Mouse (Mus musculus) common myeloid progenitor, adult 5-6 weeks (primary cell): ENCODE results near the gene Nfic. TPM values are rescaled to one million over a fixed set of nuclear protein-coding genes. Genes with fewer than 3 reads are reported as not detected.

Experiments
- ATAC-seq: replicated peaks from 2 replicates; pipeline ENCODE4 v1.8.0; 2016; ENCODE audit warnings: low read depth, mild to moderate bottlenecking, moderate TSS enrichment, inconsistent platforms; ENCODE audit not compliant: poor library complexity, severe bottlenecking
- total RNA-seq: library from RNA; stranded (forward); fragments of 200-1000, 187-1606 nt; gene quantifications from 2 replicates; pipeline ENCODE4 v1.2.3, GENCODE M21; 2017

Nfic gene
- total RNA-seq, 1 experiment from 2014 or later: 13.7 TPM

GRCm38 (mm10) chr10:81392781-81393185, 62.7 kb downstream of the Nfic start, which contains the start of gene Smim24:
Gene Smim24 (plus strand): TSS chr10:81393051.
- ATAC-seq: no peak

- ATAC-seq: no peak
Measured at GRCm38 (mm10) chr10:81392270-81392669, 63.2 kb downstream of the Nfic start.

- ATAC-seq: no peak
Measured at GRCm38 (mm10) chr10:81390678-81390965, 64.8 kb downstream of the Nfic start.

- peak; percentile 65 for ATAC-seq
Measured at GRCm38 (mm10) chr10:81389801-81390677, 65.4 kb downstream of the Nfic start.

GRCm38 (mm10) chr10:81389373-81389772, 66.1 kb downstream of the Nfic start:
- ATAC-seq: no peak

- no peak for ATAC-seq
Measured at GRCm38 (mm10) chr10:81388505-81389055, 66.9 kb downstream of the Nfic start, which contains the start of gene Gm48552. Gene Gm48552 (plus strand): TSS chr10:81389005.

GRCm38 (mm10) chr10:81387716-81388115, 67.7 kb downstream of the Nfic start:
- ATAC-seq: no peak

GRCm38 (mm10) chr10:81385603-81386306, 69.7 kb downstream of the Nfic start:
- ATAC-seq: no peak

- peak; percentile 0; the same call in 1 of the 2 replicates for ATAC-seq
Measured at GRCm38 (mm10) chr10:81384605-81384982, 70.8 kb downstream of the Nfic start.

- peak; percentile 77 for ATAC-seq
Measured at GRCm38 (mm10) chr10:81383802-81384604, 71.4 kb downstream of the Nfic start, which contains the start of the genes Dohh and Gm48551. Gene Dohh (plus strand): TSS chr10:81384428. Gene Gm48551 (plus strand): TSS chr10:81384466.

- peak; percentile 57 for ATAC-seq
Measured at GRCm38 (mm10) chr10:81382039-81382438, 73.4 kb downstream of the Nfic start.

GRCm38 (mm10) chr10:81379809-81380378, 75.5 kb downstream of the Nfic start:
- ATAC-seq: no peak

- ATAC-seq: no peak
Measured at GRCm38 (mm10) chr10:81379183-81379553, 76.3 kb downstream of the Nfic start.

GRCm38 (mm10) chr10:81378553-81379182, 76.8 kb downstream of the Nfic start:
- ATAC-seq: peak; percentile 74

GRCm38 (mm10) chr10:81377793-81378552, 77.5 kb downstream of the Nfic start, which contains the start of gene Fzr1:
Gene Fzr1 (minus strand): TSS chr10:81378516.
- ATAC-seq: no peak

- no peak for ATAC-seq
Measured at GRCm38 (mm10) chr10:81377362-81377664, 78.1 kb downstream of the Nfic start.

GRCm38 (mm10) chr10:81376561-81377361, 78.7 kb downstream of the Nfic start:
- no peak for ATAC-seq

GRCm38 (mm10) chr10:81375322-81375721, 80.1 kb downstream of the Nfic start:
- ATAC-seq: no peak
